Mouse (Mus musculus): ENCODE data around the gene Sec24c. TPM values are rescaled to one million over a fixed set of nuclear protein-coding genes. Genes with fewer than 3 reads are reported as not detected.

Sec24c gene
- polyA plus RNA-seq (2014; fragmentation: Illumina TruSeq; extraction: RNeasy Lipid Tissue Mini Kit (QIAGEN cat#74804); ENCODE audit: low replicate concordance), result 42.0 TPM

DNA sequence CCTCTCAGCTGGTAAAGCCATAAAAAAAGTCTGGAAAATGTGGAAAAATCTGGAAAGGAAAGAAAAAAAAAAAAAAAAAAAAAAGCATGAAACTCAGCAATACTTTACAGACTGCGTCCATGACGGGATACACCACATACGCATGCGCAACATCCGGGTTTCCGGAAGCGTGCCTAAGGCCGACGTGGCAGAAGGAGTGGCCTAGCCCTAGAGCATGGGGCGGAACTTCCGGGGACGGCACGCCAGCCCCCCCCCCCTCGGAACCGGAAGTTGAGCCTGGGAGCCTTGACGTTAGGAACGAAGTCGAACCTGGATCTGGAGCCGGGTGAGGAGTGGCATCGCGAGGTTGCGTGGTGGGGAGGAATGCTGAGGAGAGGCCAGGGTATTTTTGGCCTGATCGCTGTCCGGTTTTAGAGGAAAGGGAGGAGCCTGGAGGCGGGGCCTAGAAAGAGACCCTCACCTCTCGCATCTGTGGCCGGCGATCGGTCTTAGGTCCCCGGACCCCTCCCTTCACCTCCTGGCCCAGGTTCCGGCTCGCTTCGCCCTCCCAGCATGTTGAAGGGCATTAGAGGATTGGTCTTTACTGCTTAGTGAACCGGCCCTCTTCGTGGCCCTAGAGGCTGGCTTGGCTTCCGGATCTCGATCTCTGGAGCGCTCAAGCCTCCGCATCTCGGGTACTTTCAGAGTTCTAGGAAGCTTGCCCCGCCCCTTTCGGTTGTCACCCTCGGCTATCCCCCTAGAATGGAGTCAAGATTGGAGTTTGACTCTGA lies at the start of gene Sec24c:
Gene Sec24c (plus strand): TSS at position 245 of the 770 bp plus-strand sequence.

DNA sequence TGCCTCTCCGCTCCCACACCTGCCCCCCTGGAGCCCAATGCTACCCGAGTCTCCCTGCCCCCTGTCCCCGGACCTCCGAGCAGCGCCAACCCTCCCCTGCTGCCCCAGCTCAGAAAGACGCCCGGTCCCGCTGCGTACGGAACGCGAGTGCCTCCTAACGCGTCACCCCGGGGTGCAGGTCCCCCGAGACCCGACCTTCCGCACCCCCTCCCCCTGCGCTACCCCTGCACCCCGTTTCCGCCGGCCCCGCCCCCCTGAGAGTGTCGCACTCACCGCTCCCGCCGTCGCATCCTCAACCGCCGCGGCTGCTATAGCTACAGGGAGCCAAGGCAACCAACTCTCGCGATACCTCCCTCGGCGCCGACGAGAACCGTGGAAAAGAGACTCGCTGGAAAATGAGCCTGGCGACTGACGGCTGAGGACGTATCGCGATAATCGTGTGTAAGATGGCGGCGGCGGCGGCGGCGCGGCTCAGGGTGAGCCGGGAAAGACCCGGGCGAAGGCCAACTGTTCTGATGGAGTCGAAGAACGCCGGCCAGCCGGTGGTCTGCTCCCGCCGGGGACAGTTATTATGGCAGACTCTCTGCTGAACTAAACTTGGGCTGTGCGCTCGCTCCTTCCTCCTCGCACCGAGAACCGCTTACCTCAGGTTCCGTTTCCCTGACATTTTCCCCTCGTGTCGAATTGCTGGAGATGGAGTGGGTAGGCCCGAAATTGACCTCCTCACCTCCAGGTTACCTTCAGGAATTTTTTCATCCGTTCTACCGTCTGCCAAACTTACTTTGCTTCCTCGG lies 33.3 kb upstream of the Sec24c start, which contains the start of gene Usp54:
Gene Usp54 (minus strand): TSS at position 420 of the 794 bp plus-strand sequence.

DNA sequence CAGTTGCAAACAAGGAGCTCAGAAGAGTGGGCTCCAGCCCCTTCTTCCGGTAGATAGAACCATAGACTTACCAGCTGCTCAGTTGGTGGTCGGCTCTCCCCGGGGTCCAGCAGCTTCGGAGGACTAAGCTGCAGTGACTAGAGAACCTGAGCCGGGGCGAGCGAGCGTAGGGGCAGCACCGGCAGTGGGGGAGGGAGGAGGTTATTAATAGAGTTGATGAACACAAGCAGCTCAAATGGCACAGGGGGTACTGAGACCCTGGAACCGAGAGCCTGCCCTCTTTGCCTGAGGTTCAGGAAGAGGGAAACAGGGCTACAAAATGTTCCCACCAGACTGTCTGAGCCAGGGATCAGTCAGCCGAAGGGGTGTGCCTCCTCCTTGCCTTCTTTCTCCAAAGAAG lies 17.7 kb upstream of the Sec24c start, which contains the start of gene Myoz1:
Gene Myoz1 (minus strand): TSS at position 180 of the 400 bp plus-strand sequence.

DNA sequence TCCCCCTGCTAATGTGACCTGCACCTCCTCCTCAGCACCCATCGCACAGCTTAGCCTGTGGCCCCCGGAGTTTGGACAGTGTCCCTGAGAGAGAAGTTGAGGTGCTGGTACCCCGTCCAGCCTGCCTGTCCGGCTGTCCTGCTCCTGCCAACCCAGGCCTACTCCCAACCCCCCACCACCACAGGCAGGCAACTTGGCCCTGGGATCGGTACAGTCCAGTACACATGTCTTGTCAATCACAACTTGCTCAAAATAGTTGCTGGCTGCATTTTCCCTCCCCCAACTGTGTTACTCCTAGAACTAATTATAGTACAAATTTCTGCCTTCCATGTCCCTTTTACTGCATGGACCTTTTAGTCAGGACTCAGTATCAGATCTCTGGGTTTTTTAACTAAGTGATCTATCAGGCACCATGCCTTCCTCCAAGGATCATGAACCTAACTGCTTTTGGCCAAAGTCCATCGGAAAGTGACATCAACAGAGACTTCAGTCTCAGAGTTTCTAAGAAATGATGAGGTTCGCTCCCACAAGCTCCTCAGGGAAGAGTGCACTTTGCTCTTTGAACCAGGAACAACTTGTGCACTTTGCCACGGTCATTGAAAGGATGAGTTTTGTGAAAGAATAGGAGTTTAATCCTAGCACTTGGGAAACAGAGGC lies 5.8 kb upstream of the Sec24c start, which contains the start of gene Synpo2l:
Gene Synpo2l (minus strand): TSS at position 201 of the 657 bp plus-strand sequence.

DNA sequence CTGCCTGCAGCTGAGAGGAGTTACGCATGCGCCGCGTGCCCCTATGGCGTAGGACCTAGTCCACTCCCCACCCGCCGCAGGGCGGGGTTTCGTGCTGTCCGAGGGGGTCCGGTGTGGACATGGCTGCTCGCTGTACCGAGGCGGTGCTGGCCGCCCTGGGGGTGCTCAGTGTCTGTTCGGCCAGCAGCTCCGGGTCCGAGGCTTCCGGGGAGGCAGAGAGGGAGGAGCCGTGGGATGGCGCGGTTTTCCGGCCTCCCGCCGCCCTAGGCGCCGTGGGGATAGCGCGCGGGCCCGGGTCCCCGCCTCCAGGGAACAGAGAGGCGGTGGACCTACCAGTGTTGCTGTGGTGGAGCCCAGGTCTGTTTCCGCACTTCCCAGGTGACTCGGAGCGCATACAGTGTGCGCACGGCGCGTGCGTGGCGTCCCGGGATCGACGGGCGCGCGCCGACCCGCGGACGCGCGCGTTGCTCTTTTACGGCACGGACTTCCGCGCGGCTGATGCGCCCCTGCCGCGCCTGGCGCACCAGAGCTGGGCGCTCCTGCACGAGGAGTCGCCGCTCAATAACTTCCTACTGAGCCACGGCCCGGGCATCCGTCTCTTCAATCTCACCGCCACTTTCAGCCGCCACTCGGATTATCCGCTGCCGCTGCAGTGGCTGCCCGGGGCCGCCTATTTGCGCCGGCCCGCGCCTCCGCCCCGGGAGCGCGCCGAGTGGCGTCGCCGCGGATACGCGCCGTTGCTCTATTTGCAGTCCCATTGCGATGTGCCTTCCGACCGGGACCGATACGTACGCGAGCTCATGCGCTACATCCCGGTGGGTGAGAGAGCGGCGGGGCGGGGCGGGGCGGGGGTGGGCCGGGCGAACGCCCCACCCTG lies 21.0 kb downstream of the Sec24c start, which contains the start of gene Fut11:
Gene Fut11 (plus strand): TSS at position 85 of the 877 bp plus-strand sequence.

DNA sequence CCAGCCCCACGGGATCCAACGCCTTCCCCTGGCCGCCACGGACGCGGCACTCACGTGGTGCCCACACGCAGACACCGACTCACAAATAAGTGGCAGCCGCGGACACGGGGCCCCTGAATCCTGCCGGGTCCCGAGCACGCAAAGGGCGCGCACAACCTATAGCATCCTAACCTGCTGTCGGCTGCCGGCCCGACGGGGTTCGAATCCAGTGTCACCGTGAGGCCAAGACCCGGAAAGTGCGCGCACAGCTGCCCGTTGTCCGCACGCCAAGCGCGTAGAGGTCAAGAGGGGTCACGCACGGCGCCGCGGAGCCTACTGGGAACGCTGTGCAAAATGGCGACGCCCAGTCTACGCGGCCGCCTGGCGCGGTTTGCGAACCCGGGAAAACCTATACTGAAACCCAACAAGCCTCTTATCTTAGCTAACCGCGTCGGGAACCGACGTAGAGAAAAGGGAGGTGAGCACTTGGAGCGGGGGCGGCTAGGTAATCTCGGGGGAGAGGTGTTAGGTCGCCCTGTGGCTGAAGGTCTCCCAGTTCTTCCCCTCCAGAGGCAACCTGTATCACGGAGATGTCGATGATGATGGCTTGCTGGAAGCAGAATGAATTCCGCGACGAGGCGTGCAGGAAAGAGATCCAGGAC lies 28.8 kb downstream of the Sec24c start, which contains the start of gene Chchd1:
Gene Chchd1 (plus strand): TSS at position 266 of the 641 bp plus-strand sequence.

DNA sequence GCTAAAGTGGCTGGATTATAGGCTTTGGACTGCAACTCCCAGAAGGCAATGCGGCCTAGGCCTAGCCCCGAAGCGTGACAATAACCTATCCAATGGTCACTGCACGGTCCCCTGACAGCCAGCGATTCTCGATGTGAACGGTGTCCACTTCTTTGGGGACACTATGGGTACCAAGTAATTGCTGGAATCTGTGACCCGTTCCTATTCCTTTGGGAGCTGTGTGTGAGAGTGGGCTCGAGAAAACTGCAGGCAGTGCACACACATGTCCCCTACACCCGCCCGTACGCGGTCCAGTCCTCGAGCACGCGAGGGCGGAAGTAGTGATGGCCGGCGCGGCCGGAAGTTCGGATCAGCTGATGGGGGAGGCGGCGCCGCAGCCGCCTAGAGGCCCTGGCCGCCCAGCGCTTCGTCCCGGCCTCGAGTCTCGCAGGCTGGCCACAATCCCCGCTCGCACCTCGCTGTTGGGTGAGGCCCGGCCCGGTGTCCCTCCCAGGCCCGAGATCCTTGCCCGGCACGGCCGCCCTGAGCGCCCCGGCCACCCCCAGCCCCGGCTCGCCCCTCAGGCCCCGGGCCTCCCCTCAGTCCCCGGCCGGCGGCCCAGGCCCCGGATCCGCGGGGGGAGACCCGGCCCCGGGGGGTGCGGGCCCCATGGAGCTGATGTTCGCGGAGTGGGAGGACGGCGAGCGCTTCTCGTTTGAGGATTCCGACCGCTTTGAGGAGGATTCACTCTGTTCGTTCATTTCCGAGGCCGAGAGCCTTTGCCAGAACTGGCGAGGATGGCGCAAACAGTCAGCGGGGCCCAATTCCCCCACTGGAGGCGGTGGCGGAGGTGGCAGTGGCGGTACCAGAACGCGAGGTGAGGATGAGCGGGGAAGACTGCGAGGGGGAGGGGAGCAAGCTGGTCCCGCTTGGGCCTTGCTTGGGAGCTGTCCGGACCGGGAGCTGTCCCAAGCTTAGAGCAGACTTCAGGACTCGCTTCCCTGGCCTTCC lies 33.4 kb downstream of the Sec24c start, which contains the start of gene Zswim8:
Gene Zswim8 (plus strand): TSS at position 352 of the 990 bp plus-strand sequence.

DNA sequence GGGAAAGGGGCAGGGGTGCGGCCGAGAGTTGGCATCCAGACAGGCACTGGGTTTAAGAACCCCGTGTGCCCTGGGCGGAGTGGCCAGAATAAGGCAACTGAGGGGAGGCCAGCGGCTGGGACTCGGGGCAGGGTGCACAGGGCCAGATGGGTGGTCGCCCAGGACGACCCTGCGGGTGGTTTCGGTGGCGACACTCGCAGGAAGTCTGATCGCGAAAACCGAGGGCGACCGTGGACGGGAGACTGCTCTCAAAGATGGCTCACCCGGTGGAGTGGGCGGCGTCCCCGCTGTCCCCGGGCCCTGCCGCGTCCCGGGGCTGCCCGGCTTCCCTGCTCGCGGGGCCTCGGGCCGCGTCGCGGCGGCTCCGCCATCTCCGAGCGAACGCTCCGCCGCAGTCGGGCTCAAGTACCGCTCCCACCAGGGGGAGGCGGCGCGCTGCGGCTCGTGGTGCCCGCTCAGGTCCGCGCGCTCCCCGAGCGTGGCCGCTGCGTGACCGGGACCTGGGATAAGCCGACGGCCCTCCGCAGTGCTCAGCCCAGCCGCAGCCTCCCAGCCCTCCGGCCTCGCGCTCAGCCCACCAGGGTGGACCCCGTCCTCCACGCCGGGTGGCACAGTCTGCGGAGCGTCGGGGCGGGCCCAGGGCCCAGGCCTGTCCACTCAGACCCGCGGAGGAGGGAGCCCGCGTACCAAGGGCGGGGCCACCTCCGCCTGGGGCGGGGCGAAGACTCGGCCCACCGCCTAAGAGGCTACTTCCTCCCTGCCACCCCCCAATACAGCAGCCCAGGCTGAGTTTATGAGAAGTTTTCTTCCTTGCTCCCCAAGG lies 60.1 kb downstream of the Sec24c start, which contains the start of gene Ndst2:
Gene Ndst2 (minus strand): TSS at position 611 of the 823 bp plus-strand sequence.

Other genes starting within 250 kb of the Sec24c start
- gene Cfap70, start 222.1 kb upstream of the Sec24c start, polyA plus RNA-seq (2014; fragmentation: Illumina TruSeq; extraction: RNeasy Lipid Tissue Mini Kit (QIAGEN cat#74804); ENCODE audit: low replicate concordance), result not detected
- gene Anxa7, start 194.2 kb upstream of the Sec24c start, polyA plus RNA-seq (2014; fragmentation: Illumina TruSeq; extraction: RNeasy Lipid Tissue Mini Kit (QIAGEN cat#74804); ENCODE audit: low replicate concordance), result 78.3 TPM
- gene Mss51, start 177.4 kb upstream of the Sec24c start, polyA plus RNA-seq (2014; fragmentation: Illumina TruSeq; extraction: RNeasy Lipid Tissue Mini Kit (QIAGEN cat#74804); ENCODE audit: low replicate concordance), result 2.3 TPM
- 151 TPM for gene Ppp3cb, start 127.7 kb upstream of the Sec24c start, polyA plus RNA-seq (2014; fragmentation: Illumina TruSeq; extraction: RNeasy Lipid Tissue Mini Kit (QIAGEN cat#74804); ENCODE audit: low replicate concordance)
- 2.2 TPM for gene Usp54, start 33.2 kb upstream of the Sec24c start, polyA plus RNA-seq (2014; fragmentation: Illumina TruSeq; extraction: RNeasy Lipid Tissue Mini Kit (QIAGEN cat#74804); ENCODE audit: low replicate concordance)
- not detected for gene Myoz1, start 17.8 kb upstream of the Sec24c start, polyA plus RNA-seq (2014; fragmentation: Illumina TruSeq; extraction: RNeasy Lipid Tissue Mini Kit (QIAGEN cat#74804); ENCODE audit: low replicate concordance)
- not detected for gene Synpo2l, start 6.0 kb upstream of the Sec24c start, polyA plus RNA-seq (2014; fragmentation: Illumina TruSeq; extraction: RNeasy Lipid Tissue Mini Kit (QIAGEN cat#74804); ENCODE audit: low replicate concordance)
- gene Fut11, start 20.7 kb downstream of the Sec24c start, polyA plus RNA-seq (2014; fragmentation: Illumina TruSeq; extraction: RNeasy Lipid Tissue Mini Kit (QIAGEN cat#74804); ENCODE audit: low replicate concordance), result 12.3 TPM
- gene Chchd1, start 28.7 kb downstream of the Sec24c start, polyA plus RNA-seq (2014; fragmentation: Illumina TruSeq; extraction: RNeasy Lipid Tissue Mini Kit (QIAGEN cat#74804); ENCODE audit: low replicate concordance), result 140 TPM
- gene Zswim8, start 33.2 kb downstream of the Sec24c start, polyA plus RNA-seq (2014; fragmentation: Illumina TruSeq; extraction: RNeasy Lipid Tissue Mini Kit (QIAGEN cat#74804); ENCODE audit: low replicate concordance), result 3.4 TPM
- gene Ndst2, start 60.3 kb downstream of the Sec24c start, polyA plus RNA-seq (2014; fragmentation: Illumina TruSeq; extraction: RNeasy Lipid Tissue Mini Kit (QIAGEN cat#74804); ENCODE audit: low replicate concordance), result 2.9 TPM
- gene Camk2g, start 119.8 kb downstream of the Sec24c start, polyA plus RNA-seq (2014; fragmentation: Illumina TruSeq; extraction: RNeasy Lipid Tissue Mini Kit (QIAGEN cat#74804); ENCODE audit: low replicate concordance), result 8.3 TPM
- 7.6 TPM for gene Plau, start 162.4 kb downstream of the Sec24c start, polyA plus RNA-seq (2014; fragmentation: Illumina TruSeq; extraction: RNeasy Lipid Tissue Mini Kit (QIAGEN cat#74804); ENCODE audit: low replicate concordance)